Mouse (Mus musculus) embryo, embryonic 10.5 days (tissue): ENCODE measurements at regions not wholly inside any gene's neighbourhood (a gene's known extent, or its start where the extent isn't known, plus 50 kb on each side); places are given as distances from the start of the nearest gene placed in this dataset.
"Not testable (repeated sequence)": the region's sequence is repeated elsewhere in the genome, so short reads cannot be mapped to it uniquely, and the experiment has no call there.

ENCODE experiments used
- DNase-seq: peaks from one replicate; pipeline ENCODE4 v3.0.0-alpha.2; 2015; ENCODE audit warnings: low spot score

DNA sequence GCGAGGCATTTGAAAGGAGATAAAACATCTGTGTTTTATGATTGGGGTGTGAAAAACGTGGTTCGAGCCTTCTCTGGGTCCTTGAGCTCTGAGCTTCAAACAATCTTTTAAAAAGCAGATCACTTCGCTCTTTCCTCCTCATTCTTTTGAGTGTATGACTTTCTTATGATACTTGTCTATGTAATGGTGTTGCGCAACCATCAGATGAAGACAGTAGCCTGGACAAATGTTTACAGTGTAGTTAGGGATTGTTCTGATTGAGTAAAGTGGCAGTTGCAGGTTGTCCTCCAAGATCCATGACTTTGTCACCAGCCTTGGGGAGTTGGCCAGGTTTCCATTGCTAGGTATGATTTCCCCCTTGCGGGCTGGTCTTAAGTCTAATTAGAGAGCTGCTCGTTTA is 116.1 kb upstream of the Pfn2 start:
- DNase-seq, result no peak

GRCm38 (mm10) chr3:57970614-57971013 is 122.7 kb upstream of the Pfn2 start:
- DNase-seq, result not testable (repeated sequence)

- DNase-seq, result no peak
These were observed 124.8 kb upstream of the Pfn2 start for GRCm38 (mm10) chr3:57972469-57973245.

GRCm38 (mm10) chr3:57973546-57973945 is 125.7 kb upstream of the Pfn2 start:
- DNase-seq, result no peak

DNA sequence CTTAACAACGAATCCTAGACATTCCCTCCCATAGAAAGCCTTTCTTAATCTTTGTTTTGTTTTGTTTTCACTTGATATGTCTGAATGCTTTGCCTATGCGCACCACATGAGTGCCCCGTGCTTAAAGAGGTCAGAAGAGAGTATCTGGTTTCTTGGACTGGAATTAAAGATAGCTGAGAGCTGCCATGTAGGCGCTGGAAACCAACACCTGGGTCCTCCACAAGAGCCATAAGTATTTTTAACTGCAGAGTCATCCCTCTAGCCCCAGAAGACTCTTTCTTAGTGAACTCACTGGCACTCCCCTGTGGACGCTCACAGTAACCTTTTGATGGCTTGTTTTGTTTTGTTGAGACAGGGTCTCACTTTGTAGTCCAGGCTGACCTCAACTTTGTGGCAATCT is 127.5 kb upstream of the Pfn2 start:
- no peak for DNase-seq

DNA sequence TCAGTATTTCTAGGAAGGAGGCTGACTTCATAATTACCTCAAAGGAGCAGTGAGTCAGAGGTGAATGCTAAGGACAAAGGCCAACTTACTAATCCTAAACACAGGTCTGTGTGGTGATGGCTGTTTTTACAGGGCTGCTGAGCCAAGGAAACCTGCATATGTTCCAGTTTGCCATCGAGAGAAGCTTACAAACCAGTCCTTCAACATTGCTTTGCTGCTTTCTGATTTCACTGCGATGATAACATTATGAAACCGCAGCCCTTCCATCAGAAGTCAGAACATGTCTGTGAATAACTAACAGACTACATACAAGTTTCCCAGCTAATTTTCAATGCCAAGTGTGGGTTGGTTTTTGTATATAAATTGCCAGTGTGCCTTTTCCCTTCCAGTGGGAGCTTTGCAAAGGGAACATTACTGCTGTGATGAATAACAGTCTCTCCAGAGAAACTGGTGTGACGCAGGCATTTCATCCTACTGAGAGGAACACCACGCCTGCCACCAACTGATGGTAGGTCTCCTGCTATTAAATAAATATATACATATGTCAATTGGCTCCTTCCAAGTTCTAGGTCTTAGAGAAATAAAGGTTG is 128.9 kb upstream of the Pfn2 start:
- no peak for DNase-seq

- DNase-seq, result no peak
These were observed 140.3 kb upstream of the Pfn2 start for GRCm38 (mm10) chr3:57988175-57988574.

GRCm38 (mm10) chr3:57990738-57991137 is 142.9 kb upstream of the Pfn2 start:
- DNase-seq, result no peak

DNA sequence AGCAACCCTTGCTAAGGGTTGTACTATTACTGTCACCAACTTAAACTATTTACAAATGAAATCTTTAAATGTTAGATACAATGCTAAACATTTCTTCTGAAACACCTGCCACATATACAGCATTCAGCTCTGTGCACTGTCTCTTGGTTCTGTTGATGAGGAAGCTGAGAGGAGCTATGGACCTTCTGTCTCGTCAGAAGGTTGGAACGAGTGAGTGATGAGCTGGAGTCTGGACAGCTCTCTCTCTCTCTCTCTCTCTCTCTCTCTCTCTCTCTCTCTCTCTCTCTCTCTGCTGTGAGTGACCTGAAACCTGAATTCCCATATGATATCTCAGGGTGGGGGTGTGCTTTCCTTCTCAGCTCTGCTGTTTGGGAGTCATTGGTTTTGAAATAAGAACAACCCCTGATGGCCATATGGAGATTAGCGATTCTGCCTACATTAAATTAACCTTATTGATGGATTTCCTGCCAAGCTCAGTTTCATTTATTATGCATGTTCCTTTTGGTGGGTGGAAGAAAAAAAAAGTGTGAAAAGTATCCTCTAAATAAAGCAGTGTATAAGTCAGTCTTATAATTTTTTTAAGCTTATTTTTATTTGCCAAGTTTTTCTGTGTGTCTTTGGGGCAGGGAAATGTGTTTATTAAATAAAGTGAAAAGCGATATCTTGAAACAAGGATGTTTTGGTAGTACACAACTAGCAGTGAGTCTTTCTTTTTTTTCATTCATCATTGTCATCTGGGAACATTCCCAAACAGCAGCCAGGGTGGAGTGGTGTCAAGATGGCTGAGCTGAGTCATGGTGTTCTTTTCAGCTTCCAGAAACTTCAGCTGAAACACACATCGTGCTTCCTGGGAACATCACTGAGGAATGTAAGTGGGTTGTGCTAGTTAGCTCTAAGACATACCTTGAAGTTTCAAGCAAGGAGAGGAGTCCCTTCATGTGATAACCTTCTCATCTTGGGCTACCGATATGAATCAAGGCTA is 150.5 kb upstream of the Pfn2 start:
- DNase-seq, result no peak

DNA sequence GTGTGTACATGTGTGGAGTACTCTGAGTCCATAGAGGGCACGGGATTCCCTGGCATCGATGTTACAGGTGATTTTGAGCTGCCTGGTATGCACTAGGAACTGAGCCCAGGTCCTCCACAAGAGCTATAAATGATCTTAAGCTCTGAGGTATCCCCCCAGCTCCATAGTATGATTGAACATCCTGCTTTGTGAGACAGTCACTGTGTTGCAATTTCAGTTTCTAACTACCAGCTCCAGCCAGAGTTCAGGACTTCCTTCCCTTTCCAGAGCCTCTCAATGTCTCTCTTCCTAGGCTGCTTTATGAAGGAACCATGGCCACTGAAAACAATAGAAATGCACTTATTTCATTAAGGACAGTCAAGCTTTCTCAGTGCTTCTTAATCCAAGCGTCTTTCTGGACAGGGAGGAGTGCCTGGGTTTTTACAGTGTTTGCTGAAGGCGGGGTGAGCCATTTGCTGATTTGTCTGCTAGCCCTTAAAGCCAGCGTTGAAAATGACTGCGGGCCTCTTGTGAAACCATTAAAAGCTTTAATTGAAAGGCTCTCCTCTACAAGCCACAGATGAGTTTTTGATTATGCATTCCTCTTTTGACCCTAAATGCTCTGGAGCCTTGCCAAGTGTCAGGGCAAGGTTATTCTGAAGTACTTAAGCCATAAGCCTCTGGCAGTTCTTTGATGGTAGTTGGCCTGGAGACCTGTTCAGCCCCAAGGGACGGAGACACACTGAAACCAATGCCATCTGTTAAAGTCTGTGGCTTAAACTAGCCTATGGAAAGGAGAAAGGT is 155.1 kb upstream of the Pfn2 start:
- DNase-seq, result peak; percentile 76

DNA sequence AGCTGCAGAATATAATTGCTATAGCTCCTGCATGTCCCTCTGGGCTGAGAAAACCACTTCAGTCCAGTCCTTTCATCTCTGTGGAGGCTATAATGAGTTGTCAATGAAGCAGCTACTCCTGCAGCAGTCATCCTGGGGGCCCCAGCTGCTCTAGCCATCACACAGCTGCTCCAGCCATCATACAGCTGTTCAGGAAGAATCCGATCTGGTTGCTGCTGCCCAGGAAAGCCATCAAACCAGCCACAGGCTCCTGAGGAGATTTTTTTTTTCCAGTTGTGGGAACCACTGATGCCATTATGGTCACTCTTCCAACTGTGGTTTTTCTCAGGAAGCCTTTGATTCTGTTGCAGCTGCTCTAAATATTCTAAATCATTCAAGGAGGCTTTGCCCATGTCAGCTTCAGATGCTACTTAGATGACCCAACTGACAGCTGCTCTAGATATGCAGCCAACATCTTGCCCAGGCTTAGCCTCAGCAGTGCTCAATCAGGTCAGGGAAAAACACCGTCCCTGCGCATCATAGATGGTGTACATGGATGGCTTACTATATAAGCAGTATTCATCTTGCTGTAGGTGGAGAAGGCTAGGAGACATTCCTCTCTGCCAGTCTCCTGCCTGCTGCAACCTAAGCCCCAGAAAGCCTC is 177.0 kb upstream of the Pfn2 start:
- DNase-seq, result peak; percentile 45

DNA sequence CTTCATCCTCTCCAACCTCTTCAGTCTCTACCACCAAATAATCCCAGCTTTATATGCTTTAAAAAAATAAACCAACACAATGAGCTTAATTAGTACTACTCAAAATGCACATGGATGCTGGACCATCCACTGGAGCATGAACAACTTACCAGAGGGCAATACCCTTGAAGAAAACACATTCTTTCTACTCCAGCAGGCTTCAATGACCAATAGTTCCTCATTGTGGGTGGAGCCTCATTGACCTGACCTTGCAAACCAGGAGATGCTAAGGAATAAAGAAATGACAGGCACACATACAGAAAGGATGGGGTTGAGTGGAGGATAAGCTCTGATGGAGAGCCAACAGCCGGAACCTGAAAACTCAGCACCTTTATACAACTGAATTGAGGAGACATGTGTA is 201.7 kb upstream of the Pfn2 start:
- no peak for DNase-seq

- DNase-seq, result no peak
These were observed 206.8 kb upstream of the Pfn2 start for GRCm38 (mm10) chr3:58054726-58055125.

- DNase-seq, result no peak
These were observed 207.3 kb upstream of the Pfn2 start for GRCm38 (mm10) chr3:58055181-58055580.

GRCm38 (mm10) chr3:58056191-58057063 is 208.5 kb upstream of the Pfn2 start:
- no peak for DNase-seq

GRCm38 (mm10) chr3:58057064-58057396 is 209.2 kb upstream of the Pfn2 start:
- DNase-seq, result no peak

DNA sequence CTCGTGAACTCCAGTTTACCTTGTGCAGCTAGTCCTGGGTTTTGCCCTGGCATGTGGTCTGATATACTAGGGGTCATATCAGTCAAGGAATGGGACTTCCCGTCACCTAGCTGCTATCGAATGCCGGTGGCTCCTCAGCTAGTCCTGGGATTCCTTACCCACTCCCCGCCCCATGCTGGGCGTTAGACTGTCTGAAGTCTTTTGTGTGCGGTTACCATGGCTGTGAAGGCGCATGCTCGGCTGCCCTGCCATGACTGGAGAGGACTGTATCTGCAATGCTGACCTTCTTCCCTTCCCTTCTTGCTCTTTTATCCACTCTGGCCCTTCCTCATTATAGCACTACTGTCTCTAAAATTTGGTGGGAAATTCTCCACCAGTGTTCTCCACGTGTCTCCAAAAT is 210.3 kb upstream of the Pfn2 start:
- DNase-seq, result peak; percentile 59

- DNase-seq, result no peak
These were observed 216.1 kb upstream of the Pfn2 start for GRCm38 (mm10) chr3:58063852-58064549.

DNA sequence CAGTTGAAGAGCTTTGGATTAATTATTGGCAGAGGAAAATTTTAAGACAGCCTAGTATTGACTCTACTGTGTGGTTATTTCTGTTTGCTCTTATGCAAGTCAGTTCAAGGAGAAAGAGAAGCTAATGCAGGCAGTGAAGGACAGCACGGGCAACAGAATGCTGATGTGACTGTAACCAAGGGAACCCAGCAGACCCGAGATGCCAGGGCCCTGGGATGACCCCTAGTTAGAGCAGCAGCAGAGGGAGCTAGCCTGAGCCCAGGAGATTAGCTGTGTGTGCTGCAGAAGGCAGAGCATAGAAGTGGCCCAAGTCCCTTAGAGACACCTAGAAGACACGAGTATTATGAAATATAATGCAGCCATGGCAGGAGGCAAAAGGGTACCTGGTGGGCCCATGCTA is 223.7 kb upstream of the Pfn2 start:
- DNase-seq, result no peak
